Mouse (Mus musculus): ENCODE measurements around the gene Rps3a1. TPM values are rescaled to one million over a fixed set of nuclear protein-coding genes. Genes with fewer than 3 reads are reported as not detected.
A peak's percentile ranks its signal among the peaks of the same experiment; 100 is the strongest.
"Not testable (repeated sequence)": the region's sequence is repeated elsewhere in the genome, so short reads cannot be mapped to it uniquely, and the experiment has no call there.

The Rps3a1 gene
- polyA plus RNA-seq, 1 experiment = 396 TPM

DNA sequence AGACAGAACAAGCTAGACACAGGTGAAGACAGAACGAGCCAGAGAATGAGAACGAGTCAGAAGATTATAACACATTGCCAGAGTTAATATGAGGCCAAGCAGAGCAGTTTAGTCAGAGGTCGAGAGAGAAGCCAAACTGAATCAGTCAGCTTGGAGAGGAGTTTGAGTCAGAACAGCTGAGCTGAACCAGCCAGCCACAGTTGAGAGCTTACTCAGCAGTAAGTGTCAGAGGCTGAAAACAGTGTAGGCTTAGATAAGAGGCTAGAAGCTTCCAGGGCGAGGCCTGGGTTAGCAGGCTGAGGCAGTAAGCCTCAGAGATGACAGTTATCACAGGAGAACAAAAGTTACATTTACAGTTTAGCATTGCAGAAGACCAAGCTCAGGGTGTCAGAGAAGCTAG is 33.9 kb downstream of the Rps3a1 start:
- peaks cover 14% of the 10 kb centered on the region for H3K4me1 ChIP-seq (replicated peaks; ENCODE audit: control insufficient read depth, insufficient read depth, low read length)
- H3K4me3 ChIP-seq (ENCODE audit: control insufficient read depth, insufficient read depth, low read length) = no peak overlapping the region
- DNase-seq = no peak
- H3K27ac ChIP-seq (ENCODE audit: control insufficient read depth, insufficient read depth, low read length) = no peak overlapping the region
- H3K36me3 ChIP-seq (ENCODE audit: control insufficient read depth, insufficient read depth, low read length) = no peaks in the 10 kb centered on the region
- WGBS = 89% methylated on average over 4 of the region's 4 CpGs
- no peak for TF ChIP-seq CTCF (IDR thresholded peaks at IDR 0.05; ENCODE audit: borderline replicate concordance, control insufficient read depth, extremely low read depth, insufficient read depth, low read length, poor library complexity)
- no peak for TF ChIP-seq POLR2A (IDR thresholded peaks at IDR 0.05; ENCODE audit: control insufficient read depth, extremely low read depth, insufficient read depth, low read length, poor library complexity)
- no peaks in the 10 kb centered on the region for H3K27me3 ChIP-seq (ENCODE audit: control insufficient read depth, insufficient read depth, low read length)

DNA sequence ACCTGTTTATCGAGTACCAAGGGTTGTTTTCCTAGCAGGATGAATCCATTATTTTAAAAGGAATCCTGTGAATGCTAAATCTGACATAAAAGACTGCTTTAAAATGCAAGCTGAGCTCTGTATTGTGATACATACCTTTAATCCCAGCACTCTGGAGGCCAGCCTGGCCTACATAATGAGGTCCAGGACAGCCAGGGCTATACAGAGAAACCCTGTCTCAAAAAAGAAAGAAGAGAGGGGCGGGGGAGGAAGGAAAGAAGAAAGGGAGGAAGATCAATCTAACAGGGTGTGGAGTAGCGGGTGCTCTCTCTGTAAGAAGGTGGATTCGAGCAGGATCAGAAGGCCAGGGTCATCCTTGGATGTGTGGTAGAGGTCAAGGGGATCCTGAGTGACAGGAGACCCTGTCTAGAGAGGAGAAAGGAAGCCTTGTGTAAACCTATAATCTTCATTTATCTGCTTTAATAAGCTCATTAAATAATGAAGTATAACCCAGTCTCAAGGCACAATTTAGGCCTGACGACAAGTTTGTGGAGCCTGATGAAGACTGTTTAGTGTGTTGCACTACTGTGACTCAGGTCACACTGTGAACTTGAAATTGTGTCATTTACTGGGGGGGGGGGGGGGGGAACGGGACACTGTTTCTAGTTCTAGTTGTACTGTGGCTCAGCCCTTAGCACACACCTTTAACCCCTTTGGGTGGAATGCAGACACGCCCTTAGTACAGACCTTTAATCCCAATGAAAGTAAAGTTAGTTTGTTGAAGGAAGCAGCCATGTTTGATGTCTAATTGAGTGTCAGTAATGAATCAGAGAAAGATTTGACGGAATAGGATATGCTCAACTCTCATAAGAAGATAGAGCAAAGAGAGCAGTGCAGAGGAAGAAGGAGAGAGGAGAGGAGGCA is 34.6 kb downstream of the Rps3a1 start:
- Histone ChIP-seq H3K4me1 (replicated peaks; ENCODE audit: control insufficient read depth, insufficient read depth, low read length) (peaks cover 14% of the 10 kb centered on the region), H3K36me3 (ENCODE audit: control insufficient read depth, insufficient read depth, low read length) (no peaks in the 10 kb centered on the region), H3K27ac (ENCODE audit: control insufficient read depth, insufficient read depth, low read length) (no peak overlapping the region), H3K27me3 (ENCODE audit: control insufficient read depth, insufficient read depth, low read length) (no peaks in the 10 kb centered on the region), H3K4me3 (ENCODE audit: control insufficient read depth, insufficient read depth, low read length) (no peak overlapping the region)
- DNase-seq = no peak
- TF ChIP-seq CTCF (IDR thresholded peaks at IDR 0.05; ENCODE audit: borderline replicate concordance, control insufficient read depth, extremely low read depth, insufficient read depth, low read length, poor library complexity) (no peak), POLR2A (IDR thresholded peaks at IDR 0.05; ENCODE audit: control insufficient read depth, extremely low read depth, insufficient read depth, low read length, poor library complexity) (no peak)
- 89% methylated on average over 8 of the region's 8 CpGs for WGBS

DNA sequence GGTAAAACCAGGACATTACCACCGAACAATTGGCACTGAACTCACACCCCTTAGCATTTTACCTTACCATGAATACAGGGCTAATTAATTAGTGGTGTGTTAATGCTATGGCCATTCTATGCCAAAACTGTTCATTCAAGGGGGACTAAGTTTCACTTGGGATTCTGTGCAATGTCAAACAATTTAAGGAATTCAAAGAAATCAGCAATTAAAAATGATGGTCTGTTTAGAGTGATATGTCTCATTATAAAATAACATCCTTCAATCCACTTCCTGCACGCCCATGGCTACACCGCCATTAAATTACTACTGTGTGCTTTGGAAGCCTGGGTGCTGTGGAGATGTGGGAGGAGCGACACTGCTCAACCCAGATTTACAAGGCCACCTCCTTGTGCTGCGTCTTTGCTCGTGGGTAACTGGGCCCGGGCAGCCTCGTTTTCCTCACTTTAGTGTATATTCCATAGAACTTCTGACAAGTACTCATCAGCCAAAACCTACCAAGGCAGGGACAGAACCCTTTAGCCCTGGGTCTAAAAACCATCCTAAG is 36.3 kb downstream of the Rps3a1 start:
- Histone ChIP-seq H3K27me3 (ENCODE audit: control insufficient read depth, insufficient read depth, low read length) (no peaks in the 10 kb centered on the region), H3K27ac (ENCODE audit: control insufficient read depth, insufficient read depth, low read length) (no peak overlapping the region), H3K4me3 (ENCODE audit: control insufficient read depth, insufficient read depth, low read length) (no peak overlapping the region), H3K36me3 (ENCODE audit: control insufficient read depth, insufficient read depth, low read length) (no peaks in the 10 kb centered on the region), H3K4me1 (replicated peaks; ENCODE audit: control insufficient read depth, insufficient read depth, low read length) (peaks cover 14% of the 10 kb centered on the region)
- TF ChIP-seq POLR2A (IDR thresholded peaks at IDR 0.05; ENCODE audit: control insufficient read depth, extremely low read depth, insufficient read depth, low read length, poor library complexity) (no peak), CTCF (IDR thresholded peaks at IDR 0.05; ENCODE audit: borderline replicate concordance, control insufficient read depth, extremely low read depth, insufficient read depth, low read length, poor library complexity) (no peak)
- DNase-seq = no peak
- 95% methylated on average over 8 of the region's 8 CpGs for WGBS

DNA sequence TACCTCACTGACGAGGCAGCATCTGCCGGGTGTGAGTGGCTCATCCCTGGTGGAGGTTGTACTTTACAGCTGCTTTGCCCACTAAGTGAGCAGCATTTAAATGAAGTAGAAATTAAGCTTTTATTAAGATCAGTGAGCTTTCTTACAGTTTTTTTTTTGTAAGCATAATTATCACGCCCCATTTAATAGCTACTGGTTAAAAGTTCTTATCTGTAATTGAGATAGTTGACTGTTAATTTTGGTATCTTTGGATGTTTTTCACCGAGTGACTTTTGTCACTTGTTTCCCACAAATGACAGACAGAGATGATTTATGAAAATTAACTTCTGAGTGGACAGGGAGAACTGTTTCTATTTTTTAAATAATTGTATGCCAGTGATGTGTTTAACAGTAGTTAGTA is 37.6 kb downstream of the Rps3a1 start:
- no peaks in the 10 kb centered on the region for H3K36me3 ChIP-seq (ENCODE audit: control insufficient read depth, insufficient read depth, low read length)
- H3K4me3 ChIP-seq (ENCODE audit: control insufficient read depth, insufficient read depth, low read length) = no peak overlapping the region
- WGBS = 75% methylated on average over 4 of the region's 4 CpGs
- H3K27me3 ChIP-seq (ENCODE audit: control insufficient read depth, insufficient read depth, low read length) = no peaks in the 10 kb centered on the region
- no peak overlapping the region for H3K27ac ChIP-seq (ENCODE audit: control insufficient read depth, insufficient read depth, low read length)
- peaks cover 11% of the 10 kb centered on the region for H3K4me1 ChIP-seq (replicated peaks; ENCODE audit: control insufficient read depth, insufficient read depth, low read length)
- no peak for DNase-seq
- TF ChIP-seq CTCF (IDR thresholded peaks at IDR 0.05; ENCODE audit: borderline replicate concordance, control insufficient read depth, extremely low read depth, insufficient read depth, low read length, poor library complexity) = no peak
- TF ChIP-seq POLR2A (IDR thresholded peaks at IDR 0.05; ENCODE audit: control insufficient read depth, extremely low read depth, insufficient read depth, low read length, poor library complexity) = no peak

DNA sequence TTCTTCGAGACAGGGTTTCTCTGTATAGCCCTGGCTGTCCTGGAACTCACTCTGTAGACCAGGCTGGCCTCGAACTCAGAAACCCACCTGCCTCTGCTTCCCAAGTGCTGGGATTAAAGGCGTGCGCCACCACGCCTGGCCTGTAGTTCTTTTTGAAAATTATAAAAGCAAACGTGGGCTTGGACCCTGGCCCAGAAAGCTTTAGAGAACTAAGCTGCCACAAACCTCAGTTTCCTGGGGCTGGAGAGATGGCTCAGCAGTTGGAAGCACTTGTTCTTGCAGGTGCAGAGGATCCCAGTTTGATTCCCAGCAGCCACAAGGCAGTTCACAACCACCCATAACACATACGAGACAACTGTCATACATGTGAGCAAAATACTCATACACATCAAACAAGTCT is 38.1 kb downstream of the Rps3a1 start:
- H3K4me1 ChIP-seq (replicated peaks; ENCODE audit: control insufficient read depth, insufficient read depth, low read length); H3K27me3 ChIP-seq (ENCODE audit: control insufficient read depth, insufficient read depth, low read length); DNase-seq; H3K27ac ChIP-seq (ENCODE audit: control insufficient read depth, insufficient read depth, low read length); H3K36me3 ChIP-seq (ENCODE audit: control insufficient read depth, insufficient read depth, low read length); H3K4me3 ChIP-seq (ENCODE audit: control insufficient read depth, insufficient read depth, low read length): not testable (repeated sequence)
- WGBS = 43% methylated on average over 7 of the region's 7 CpGs

DNA sequence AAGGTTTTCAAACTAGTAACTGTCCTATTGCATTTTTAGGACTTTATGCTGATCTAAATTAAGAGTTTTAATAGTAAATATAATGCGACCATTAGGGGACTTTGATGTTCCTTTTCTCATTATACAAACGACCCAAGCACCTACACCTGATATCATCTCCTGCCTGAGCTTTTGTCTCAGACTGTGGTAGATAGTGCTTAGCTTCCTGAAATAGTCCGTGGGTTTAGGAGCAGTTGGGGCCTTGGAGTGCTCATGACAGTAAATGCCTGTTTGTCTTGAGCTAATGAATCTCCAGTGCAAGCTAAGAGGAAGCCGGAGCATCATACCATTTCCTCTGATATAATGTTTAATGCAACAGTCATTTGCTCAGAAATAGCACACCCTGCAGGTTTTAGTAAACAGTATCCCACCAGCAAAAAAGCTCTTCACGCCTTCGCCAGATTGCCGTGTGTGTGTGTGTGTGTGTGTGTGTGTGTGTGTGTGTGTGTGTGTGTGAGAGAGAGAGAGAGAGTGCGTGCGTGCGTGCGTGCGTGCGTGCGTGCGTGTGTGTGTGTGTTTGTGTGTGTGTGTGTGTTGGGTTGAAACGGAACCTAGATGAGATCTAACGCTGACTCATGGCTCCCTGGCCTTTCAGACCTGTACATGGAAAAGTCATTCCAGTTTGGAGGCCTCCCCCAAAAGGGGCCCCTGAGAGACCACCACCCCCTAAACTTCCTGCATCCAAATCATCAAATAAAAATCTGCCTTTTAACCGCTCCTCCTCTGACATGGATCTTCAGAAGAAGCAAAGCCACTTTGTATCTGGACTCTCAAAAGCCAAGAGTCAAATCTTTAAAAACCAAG is 38.8 kb downstream of the Rps3a1 start:
- no peaks in the 10 kb centered on the region for H3K27me3 ChIP-seq (ENCODE audit: control insufficient read depth, insufficient read depth, low read length)
- no peak for DNase-seq
- TF ChIP-seq CTCF (IDR thresholded peaks at IDR 0.05; ENCODE audit: borderline replicate concordance, control insufficient read depth, extremely low read depth, insufficient read depth, low read length, poor library complexity) = no peak
- TF ChIP-seq POLR2A (IDR thresholded peaks at IDR 0.05; ENCODE audit: control insufficient read depth, extremely low read depth, insufficient read depth, low read length, poor library complexity) = no peak
- WGBS = 23% methylated on average over 18 of the region's 18 CpGs
- peak overlapping the region; percentile 23; the same call in 1 of the 2 replicates for H3K27ac ChIP-seq (ENCODE audit: control insufficient read depth, insufficient read depth, low read length)
- peaks cover 10% of the 10 kb centered on the region for H3K4me1 ChIP-seq (replicated peaks; ENCODE audit: control insufficient read depth, insufficient read depth, low read length)
- H3K36me3 ChIP-seq (ENCODE audit: control insufficient read depth, insufficient read depth, low read length) = no peaks in the 10 kb centered on the region
- H3K4me3 ChIP-seq (ENCODE audit: control insufficient read depth, insufficient read depth, low read length) = peak overlapping the region; percentile 36
